Mouse (Mus musculus) embryonic facial prominence, embryonic 10.5 days (tissue): ENCODE measurements around the gene Vti1a. TPM values are rescaled to one million over a fixed set of nuclear protein-coding genes. Genes with fewer than 3 reads are reported as not detected.

Experiments
- DNase-seq: peaks from one replicate; pipeline ENCODE4 v3.0.0-alpha.2; 2017; ENCODE audit warnings: low spot score
- H3K27ac ChIP-seq: fragments of 300-500 bp; sonication (generic); replicated peaks from 2 replicates; pipeline ENCODE4 v1.5.1; 2016; ENCODE audit warnings: mild to moderate bottlenecking
- H3K27me3 ChIP-seq: fragments of 300-500 bp; sonication (generic); replicated peaks from 2 replicates; pipeline ENCODE4 v1.6.1; 2016; ENCODE audit warnings: low read depth, mild to moderate bottlenecking; ENCODE audit not compliant: poor library complexity, severe bottlenecking
- H3K36me3 ChIP-seq: fragments of 300-500 bp; sonication (generic); replicated peaks from 2 replicates; pipeline ENCODE4 v1.6.1; 2016; ENCODE audit warnings: mild to moderate bottlenecking, moderate library complexity
- H3K4me1 ChIP-seq: fragments of 300-500 bp; sonication (generic); 2 replicates; pipeline ENCODE4 v1.6.1; 2016
- H3K4me3 ChIP-seq: fragments of 300-500 bp; sonication (generic); 2 replicates; pipeline ENCODE4 v1.5.1; 2016; ENCODE audit warnings: mild to moderate bottlenecking, moderate library complexity
- H3K9me3 ChIP-seq: fragments of 300-500 bp; sonication (generic); 2 replicates; pipeline ENCODE4 v1.6.1; 2016; ENCODE audit warnings: mild to moderate bottlenecking
- WGBS: fragments of 180-500 bp; shearing (Covaris S2); methylation state at CpG from one replicate; pipeline ENCODE4 v1.1.7; 2016; 5-methylcytosine and 5-hydroxymethylcytosine counted together
- polyA plus RNA-seq: library from polyadenylated mRNA; unstranded; fragments of >200 nt; fragmentation: Nextera tagmentation; extraction: Ambion mirVana; gene quantifications from 2 replicates; pipeline ENCODE4 v1.2.1, GENCODE M21; 2016

The Vti1a gene
- polyA plus RNA-seq, 1 experiment from 2014 or later = 31.2 TPM

DNA sequence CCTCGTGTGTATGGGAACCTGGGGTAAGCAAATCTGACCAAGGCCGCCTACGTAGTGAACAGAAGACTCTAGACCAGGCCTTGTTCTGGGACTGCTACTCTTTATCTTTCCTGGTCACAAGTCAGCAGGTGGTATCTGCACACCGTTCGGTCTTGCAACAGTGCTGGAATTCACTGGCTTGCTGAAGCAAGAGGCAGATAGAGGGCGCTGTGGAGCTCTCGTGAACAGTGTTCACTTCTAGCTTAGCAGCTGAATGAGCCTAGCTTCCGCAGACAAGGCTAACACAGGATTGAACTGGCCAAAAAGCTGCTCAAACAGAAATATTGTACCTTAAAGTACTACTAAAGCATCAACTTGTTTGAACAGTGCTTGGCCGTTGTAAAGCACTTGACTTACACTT lies 229.4 kb downstream of the Vti1a start:
- 29% methylated on average over 9 of the region's 9 CpGs for WGBS
- peaks cover 11% of the 10 kb centered on the region; the same call in 1 of the 2 replicates for H3K4me1 ChIP-seq
- H3K27me3 ChIP-seq = peaks cover 41% of the 10 kb centered on the region
- peak; percentile 82 for DNase-seq
- no peaks in the 10 kb centered on the region for H3K36me3 ChIP-seq
- no peak overlapping the region for H3K27ac ChIP-seq
- no peaks in the 10 kb centered on the region for H3K9me3 ChIP-seq
- no peak overlapping the region for H3K4me3 ChIP-seq

- Histone ChIP-seq H3K4me1 (peaks cover 16% of the 10 kb centered on the region), H3K9me3 (no peaks in the 10 kb centered on the region), H3K36me3 (no peaks in the 10 kb centered on the region), H3K4me3 (no peak overlapping the region), H3K27me3 (peaks cover 46% of the 10 kb centered on the region), H3K27ac (no peak overlapping the region; the same call in 1 of the 2 replicates)
- no peak for DNase-seq
- 89% methylated on average over 13 of the region's 13 CpGs for WGBS
Measured at GRCm38 (mm10) chr19:55546009-55546528, 230.0 kb downstream of the Vti1a start.

GRCm38 (mm10) chr19:55548206-55548605 lies 232.1 kb downstream of the Vti1a start:
- 93% methylated on average over 10 of the region's 10 CpGs for WGBS
- Histone ChIP-seq H3K27ac (no peak overlapping the region), H3K9me3 (no peaks in the 10 kb centered on the region), H3K4me3 (no peak overlapping the region), H3K36me3 (no peaks in the 10 kb centered on the region), H3K27me3 (peaks cover 37% of the 10 kb centered on the region), H3K4me1 (peaks cover 30% of the 10 kb centered on the region)
- DNase-seq = no peak

- Histone ChIP-seq H3K36me3 (no peaks in the 10 kb centered on the region), H3K27me3 (peaks cover 42% of the 10 kb centered on the region)
Measured at GRCm38 (mm10) chr19:55548656-55549055, 232.6 kb downstream of the Vti1a start.

DNA sequence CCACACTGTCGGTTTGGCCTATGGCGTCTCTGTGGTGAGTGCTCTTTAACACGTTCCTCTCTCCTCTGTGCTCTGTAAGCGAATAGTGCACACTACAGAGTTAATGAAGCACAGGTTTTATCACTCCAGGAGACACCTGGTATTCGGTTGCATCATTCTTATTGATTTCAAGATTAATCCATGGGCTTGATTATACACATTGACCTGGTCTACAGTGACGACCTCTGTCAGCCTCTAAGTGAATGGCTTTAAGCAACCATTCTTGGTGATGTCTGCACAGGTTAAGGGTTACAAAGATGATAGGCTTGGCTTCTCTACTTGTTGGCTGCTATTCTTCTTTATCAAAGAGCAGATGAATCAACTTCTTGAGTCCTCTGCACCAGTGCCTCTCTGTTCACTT lies 234.1 kb downstream of the Vti1a start:
- Histone ChIP-seq H3K4me1 (peaks cover 49% of the 10 kb centered on the region), H3K4me3 (no peak overlapping the region), H3K36me3 (no peaks in the 10 kb centered on the region), H3K9me3 (no peaks in the 10 kb centered on the region), H3K27me3 (peaks cover 53% of the 10 kb centered on the region), H3K27ac (no peak overlapping the region)
- DNase-seq = no peak
- WGBS = 87% methylated on average over 6 of the region's 6 CpGs

More at GRCm38 (mm10) chr19:55548656-55549055, 232.6 kb downstream of the Vti1a start:
- Histone ChIP-seq H3K9me3 (no peaks in the 10 kb centered on the region), H3K4me3 (no peak overlapping the region), H3K4me1 (peaks cover 34% of the 10 kb centered on the region), H3K27ac (no peak overlapping the region)
- no peak for DNase-seq
- 87% methylated on average over 10 of the region's 10 CpGs for WGBS

DNA sequence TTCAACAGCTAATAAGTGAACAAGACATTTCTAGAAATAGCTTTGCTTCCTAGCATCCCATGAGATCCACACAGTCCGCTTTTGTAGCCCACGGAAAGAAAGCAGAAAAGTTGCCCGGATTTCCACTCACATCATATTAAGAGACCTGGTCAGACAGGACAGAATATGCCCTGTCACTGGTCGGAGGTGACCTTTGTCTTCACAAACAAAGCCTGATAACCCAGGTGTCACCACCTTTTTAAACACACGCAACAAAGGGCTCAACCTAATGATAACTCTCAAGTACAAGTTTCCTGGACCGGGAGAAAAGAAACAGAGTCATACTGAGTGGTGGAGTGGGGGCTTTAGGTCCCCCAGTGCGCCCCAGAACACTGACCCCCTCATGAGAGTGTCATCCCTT lies 236.2 kb downstream of the Vti1a start:
- Histone ChIP-seq H3K4me1 (peaks cover 65% of the 10 kb centered on the region), H3K9me3 (no peaks in the 10 kb centered on the region), H3K36me3 (no peaks in the 10 kb centered on the region), H3K27me3 (peaks cover 53% of the 10 kb centered on the region), H3K27ac (no peak overlapping the region), H3K4me3 (no peak overlapping the region)
- no peak for DNase-seq
- 68% methylated on average over 7 of the region's 7 CpGs for WGBS

DNA sequence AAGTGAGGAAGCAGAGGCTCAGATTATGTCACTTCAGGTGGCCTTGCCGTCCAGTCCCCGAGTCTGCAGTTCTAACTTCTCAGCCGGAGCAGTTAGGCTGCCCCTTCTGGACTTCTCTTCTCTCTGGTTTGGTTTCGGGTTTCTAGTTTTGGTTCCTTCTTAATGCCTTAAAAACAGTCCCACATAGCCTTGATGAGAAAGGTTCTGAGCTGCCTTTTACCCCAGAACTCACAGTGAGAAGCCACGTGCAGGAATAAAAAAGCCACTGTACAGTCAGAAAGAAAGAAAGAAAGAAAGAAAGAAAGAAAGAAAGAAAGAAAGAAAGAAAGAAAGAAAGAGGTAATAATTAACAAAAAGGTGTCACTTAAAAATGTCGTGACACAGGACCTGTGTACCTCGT lies 236.8 kb downstream of the Vti1a start:
- DNase-seq = no peak
- 54% methylated on average over 7 of the region's 7 CpGs for WGBS
- peaks cover 48% of the 10 kb centered on the region for H3K27me3 ChIP-seq
- H3K36me3 ChIP-seq = no peaks in the 10 kb centered on the region
- no peak overlapping the region for H3K27ac ChIP-seq
- H3K9me3 ChIP-seq = no peaks in the 10 kb centered on the region
- peaks cover 65% of the 10 kb centered on the region for H3K4me1 ChIP-seq
- no peak overlapping the region for H3K4me3 ChIP-seq

- H3K4me3 ChIP-seq = no peak overlapping the region
- 53% methylated on average over 5 of the region's 5 CpGs for WGBS
- peaks cover 60% of the 10 kb centered on the region for H3K4me1 ChIP-seq
- H3K9me3 ChIP-seq = no peaks in the 10 kb centered on the region
- no peak overlapping the region; the same call in 1 of the 2 replicates for H3K27ac ChIP-seq
- H3K27me3 ChIP-seq = peaks cover 35% of the 10 kb centered on the region
- DNase-seq = no peak
- H3K36me3 ChIP-seq = no peaks in the 10 kb centered on the region
Measured at GRCm38 (mm10) chr19:55554295-55554694, 238.2 kb downstream of the Vti1a start.

- H3K27me3 ChIP-seq = peaks cover 37% of the 10 kb centered on the region
- no peak for DNase-seq
- no peaks in the 10 kb centered on the region for H3K9me3 ChIP-seq
- H3K36me3 ChIP-seq = no peaks in the 10 kb centered on the region
- WGBS = 62% methylated on average over 9 of the region's 9 CpGs
- H3K4me3 ChIP-seq = no peak overlapping the region
- H3K27ac ChIP-seq = no peak overlapping the region
- peaks cover 60% of the 10 kb centered on the region for H3K4me1 ChIP-seq
Measured at GRCm38 (mm10) chr19:55554703-55555102, 238.6 kb downstream of the Vti1a start.

GRCm38 (mm10) chr19:55556168-55556999 lies 240.3 kb downstream of the Vti1a start:
- Histone ChIP-seq H3K27me3 (peaks cover 35% of the 10 kb centered on the region), H3K4me3 (peak overlapping the region; percentile 43), H3K36me3 (no peaks in the 10 kb centered on the region), H3K27ac (peak overlapping the region; percentile 75), H3K9me3 (no peaks in the 10 kb centered on the region), H3K4me1 (peaks cover 51% of the 10 kb centered on the region)
- 6% methylated on average over 21 of the region's 21 CpGs for whole genome bisulfite sequencing
- peak; percentile 87 for DNase-seq

DNA sequence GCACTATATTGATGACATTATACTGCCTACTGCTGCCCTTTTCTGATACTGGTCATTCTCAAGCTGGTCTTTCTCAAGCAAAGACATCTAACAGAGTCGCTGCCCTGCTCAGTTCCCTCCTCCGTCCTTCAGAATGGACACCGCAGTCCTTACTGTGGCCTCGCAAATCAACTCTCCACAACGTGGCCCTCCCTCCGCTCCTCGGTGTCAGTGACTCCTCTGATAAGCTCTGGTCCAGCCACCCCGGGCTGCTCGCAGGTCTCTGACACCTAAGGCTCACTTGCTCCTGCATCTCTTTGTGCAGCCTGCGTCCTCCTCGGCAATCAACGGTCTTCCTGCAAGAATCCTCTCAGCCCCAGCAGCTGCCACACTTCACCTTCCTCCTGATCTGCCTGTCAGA lies 243.2 kb downstream of the Vti1a start:
- H3K27me3 ChIP-seq = peaks cover 51% of the 10 kb centered on the region
- no peak for DNase-seq
- H3K27ac ChIP-seq = no peak overlapping the region
- H3K4me1 ChIP-seq = peaks cover 43% of the 10 kb centered on the region
- WGBS = 86% methylated on average over 12 of the region's 12 CpGs
- no peaks in the 10 kb centered on the region for H3K36me3 ChIP-seq
- no peak overlapping the region for H3K4me3 ChIP-seq
- no peaks in the 10 kb centered on the region for H3K9me3 ChIP-seq

DNA sequence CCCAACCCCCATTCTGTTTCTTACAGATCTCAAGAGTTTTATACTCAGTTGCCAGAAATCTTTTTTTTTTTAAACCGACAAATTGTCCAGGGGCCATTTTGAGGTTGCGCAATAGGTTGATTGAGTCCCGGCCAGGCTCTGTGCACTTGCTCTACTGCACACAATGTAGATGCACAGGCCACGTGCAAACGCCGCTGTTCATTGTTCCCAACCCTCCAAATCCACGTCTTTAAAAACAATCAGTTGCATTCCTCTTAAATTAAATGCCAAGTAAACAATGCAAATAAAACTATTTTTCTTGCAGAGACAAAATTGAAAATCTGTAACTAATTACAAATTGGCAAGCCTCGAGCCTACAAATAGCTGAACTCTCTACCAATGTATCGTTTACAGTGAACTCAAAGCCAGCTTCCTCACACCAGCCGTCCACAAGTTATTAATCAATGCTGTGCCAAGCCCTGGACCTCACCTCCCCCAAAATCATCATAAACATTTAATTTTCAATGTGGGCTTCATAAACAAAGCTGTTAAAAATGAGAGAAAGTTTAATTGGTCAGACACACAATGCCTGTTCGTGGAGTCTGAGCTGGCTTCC lies 244.1 kb downstream of the Vti1a start:
- peaks cover 36% of the 10 kb centered on the region for H3K4me1 ChIP-seq
- no peaks in the 10 kb centered on the region for H3K9me3 ChIP-seq
- WGBS = 82% methylated on average over 11 of the region's 11 CpGs

GRCm38 (mm10) chr19:55561469-55561868 lies 245.4 kb downstream of the Vti1a start:
- Histone ChIP-seq H3K36me3 (no peaks in the 10 kb centered on the region), H3K4me1 (peaks cover 34% of the 10 kb centered on the region), H3K27me3 (peaks cover 55% of the 10 kb centered on the region), H3K9me3 (no peaks in the 10 kb centered on the region), H3K27ac (no peak overlapping the region; the same call in 1 of the 2 replicates), H3K4me3 (no peak overlapping the region)
- 93% methylated on average over 10 of the region's 10 CpGs for WGBS
- no peak for DNase-seq

More for the DNA sequence above, 244.1 kb downstream of the Vti1a start:
- no peak for DNase-seq
- Histone ChIP-seq H3K4me3 (no peak overlapping the region), H3K27me3 (peaks cover 55% of the 10 kb centered on the region), H3K36me3 (no peaks in the 10 kb centered on the region), H3K27ac (no peak overlapping the region)
